ENCODE assay signal across 9 mouse cellular contexts in the genomic region with DNA sequence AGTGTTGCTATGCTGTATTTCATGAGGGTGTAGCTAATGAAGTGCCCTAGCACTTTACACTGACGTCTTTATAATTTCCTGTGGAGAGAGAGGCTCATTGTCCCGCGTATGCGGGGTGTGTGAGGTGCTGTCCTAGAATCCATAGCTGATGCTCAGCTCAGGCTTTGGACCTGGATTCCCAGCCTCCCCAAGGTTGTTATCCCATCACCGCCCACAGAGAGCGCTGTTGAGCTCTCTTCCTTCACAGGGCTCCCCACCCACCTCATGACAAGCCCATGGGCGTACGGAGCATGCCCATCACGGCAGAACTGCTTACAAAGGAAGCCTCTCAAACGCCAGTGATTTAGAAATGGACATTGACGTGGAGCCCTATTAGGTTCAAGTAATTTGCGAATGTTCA.
DNase-seq lines count a peak whose midpoint lies in the region; TF ChIP-seq lines count a peak whose summit lies in the region.
"Had no signal": no experiment of that assay in that cellular context is flagged by ENCODE, and none has a peak within 500 bp of the region (broad histone marks: within the 10 kb centered on the region; RNA-seq: fewer than 3 reads in every experiment).

No protein-coding gene starts in this region.

- peak; percentile 74 for DNase-seq in heart, embryonic 10.5 days (ENCODE audit: low spot score)
- no peak for DNase-seq in heart, postnatal 10 days
- peak; percentile 17 for DNase-seq in right cerebral cortex, postnatal 4 days
- DNase-seq in right cerebral cortex, postnatal 25 days, result no peak
- DNase-seq in cerebellum, adult 8-10 months, result peak; percentile 43
- no peak for DNase-seq in adrenal gland, adult (ENCODE audit: inconsistent age in 2 of 2, low spot score in 1 of 2)
- DNase-seq in heart, adult 11 months, result no peak

- no peaks in the 10 kb centered on the region for H3K9me3 ChIP-seq in heart, embryonic 10.5 days
- H3K9me3 ChIP-seq: forebrain, embryonic 15.5 days had no signal

- no peak for TF ChIP-seq POLR2A in small intestine, adult 2 months (IDR thresholded peaks at IDR 0.05; ENCODE audit: low read depth, low read length)

- no peak overlapping the region for H3K27ac ChIP-seq in heart, embryonic 10.5 days
- H3K27ac ChIP-seq in small intestine, adult 2 months (ENCODE audit: insufficient read depth, low read depth, low read length), result no peak overlapping the region
- H3K27ac ChIP-seq: forebrain, embryonic 15.5 days had no signal

- no peaks in the 10 kb centered on the region for H3K27me3 ChIP-seq in heart, embryonic 10.5 days (ENCODE audit: insufficient read depth, poor library complexity, severe bottlenecking)
- no peaks in the 10 kb centered on the region for H3K27me3 ChIP-seq in small intestine, adult 2 months (ENCODE audit: control insufficient read depth, insufficient read depth, low read length)
- H3K27me3 ChIP-seq: forebrain, embryonic 15.5 days had no signal

- 85% methylated on average over 12 of the region's 12 CpGs for WGBS in heart, embryonic 10.5 days
- WGBS in small intestine, adult 2 months, result 90% methylated on average over 12 of the region's 12 CpGs

- intact Hi-C loops in heart, postnatal 10 days (cut with DNase I), result no loop called here

- peaks cover 47% of the 10 kb centered on the region for H3K36me3 ChIP-seq in heart, embryonic 10.5 days
- H3K36me3 ChIP-seq in small intestine, adult 2 months (ENCODE audit: control insufficient read depth, insufficient read depth, low read length), result peaks cover 14% of the 10 kb centered on the region

- H3K4me3 ChIP-seq in heart, embryonic 10.5 days, result no peak overlapping the region
- H3K4me3 ChIP-seq in small intestine, adult 2 months (ENCODE audit: low read depth, low read length), result no peak overlapping the region
- H3K4me3 ChIP-seq: forebrain, embryonic 15.5 days had no signal

- H3K4me1 ChIP-seq in heart, embryonic 10.5 days, result no peaks in the 10 kb centered on the region
- H3K4me1 ChIP-seq in small intestine, adult 2 months (ENCODE audit: control insufficient read depth, insufficient read depth, insufficient read length, low read length), result no peaks in the 10 kb centered on the region

- TF ChIP-seq CTCF in small intestine, adult 2 months (IDR thresholded peaks at IDR 0.05; ENCODE audit: extremely low read depth, insufficient read length, insufficient replicate concordance, low read depth, low read length), result 0 out of 2 replicates have a peak, but pooled peaks have one; percentile 22

Comparison
In these comparisons a context has a peak if more than half of its experiments do, and no peak if none do; other contexts are left out.
1. DNase-seq: peak in heart, embryonic 10.5 days (single experiment), right cerebral cortex, postnatal 4 days (single experiment) and cerebellum, adult 8-10 months (single experiment); none in heart, postnatal 10 days (0 of 2), right cerebral cortex, postnatal 25 days (single experiment), adrenal gland, adult (0 of 2) and heart, adult 11 months (single experiment).